Mouse (Mus musculus) gastrocnemius, adult 18-20 months (tissue): ENCODE data around the gene Mrps25. TPM values are rescaled to one million over a fixed set of nuclear protein-coding genes. Genes with fewer than 3 reads are reported as not detected.

Source experiments
- DNase-seq: peaks from one replicate; pipeline ENCODE4 v3.0.0; 2021; ENCODE audit warnings: low spot score
- long read RNA-seq, 2 experiments: library from polyadenylated mRNA; stranded (forward); transcript quantifications; one replicate each; pipeline ENCODE4 v2.0.0; 2021
- total RNA-seq, 2 experiments: library from RNA; stranded (reverse); gene quantifications; 2 replicates each; pipeline ENCODE4 v1.2.3; 2021

Gene Mrps25
- total RNA-seq = 10 to 100 TPM; 36.8 to 46.7 TPM
- long read RNA-seq, experiment 1, full-length matches to known transcripts = 48 of 50 reads
- long read RNA-seq, experiment 1, partial matches to known transcripts = 2 of 50 reads
- long read RNA-seq, experiment 1, other reads (novel, unspliced or antisense) = 0 of 50 reads
- long read RNA-seq, experiment 2, full-length matches to known transcripts = 31 of 32 reads
- long read RNA-seq, experiment 2, partial matches to known transcripts = 0 of 32 reads
- long read RNA-seq, experiment 2, other reads (novel, unspliced or antisense) = 1 of 32 reads

DNA sequence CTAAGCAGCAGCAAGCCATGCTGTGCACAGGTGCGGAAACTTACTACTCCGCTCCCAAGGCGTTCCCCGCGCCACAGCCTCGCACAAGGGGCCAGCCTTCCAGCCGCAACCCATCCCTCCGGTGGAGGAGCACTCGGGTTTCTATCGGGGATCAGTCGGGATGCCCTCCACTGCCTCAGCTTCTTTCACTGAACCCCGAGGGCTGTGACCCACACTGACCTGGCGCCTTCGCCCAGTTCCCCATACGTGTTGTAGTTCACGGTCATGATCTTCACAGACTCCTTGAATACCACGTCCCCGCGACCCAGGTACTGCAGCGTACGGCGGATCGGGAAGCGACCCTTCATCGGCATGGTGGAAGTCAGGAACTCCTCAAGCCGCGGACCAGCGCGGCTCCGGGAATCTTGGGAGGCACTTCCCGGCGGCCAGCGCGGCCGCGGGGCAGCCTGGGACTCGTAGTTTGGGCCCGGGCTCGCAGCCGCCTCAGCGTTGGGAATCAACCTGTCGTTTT is at the start of gene Mrps25:
TSS of gene Mrps25 (minus strand) at position 413 of the 511 bp plus-strand sequence.
- DNase-seq = peak; percentile 60

DNA sequence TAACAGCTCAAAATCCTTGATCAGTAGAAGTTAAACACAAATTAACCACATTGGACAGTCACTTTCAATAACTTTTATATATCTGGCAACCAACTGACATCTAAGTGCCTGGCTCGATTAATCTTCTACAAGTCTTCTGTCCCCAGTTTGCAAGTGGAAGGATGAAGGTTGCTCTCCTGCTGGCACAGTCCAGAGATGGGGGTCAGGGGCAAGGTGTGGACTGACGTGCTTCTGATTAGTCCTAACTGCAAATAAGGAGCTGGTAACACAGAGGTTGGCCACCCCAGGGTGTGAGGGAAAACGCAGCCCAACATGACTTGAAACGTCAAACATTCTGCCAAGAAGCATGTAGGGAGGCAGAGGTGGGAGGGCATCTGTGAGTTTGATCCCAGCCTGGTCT is 47.9 kb upstream of the Mrps25 start:
- DNase-seq = no peak

DNA sequence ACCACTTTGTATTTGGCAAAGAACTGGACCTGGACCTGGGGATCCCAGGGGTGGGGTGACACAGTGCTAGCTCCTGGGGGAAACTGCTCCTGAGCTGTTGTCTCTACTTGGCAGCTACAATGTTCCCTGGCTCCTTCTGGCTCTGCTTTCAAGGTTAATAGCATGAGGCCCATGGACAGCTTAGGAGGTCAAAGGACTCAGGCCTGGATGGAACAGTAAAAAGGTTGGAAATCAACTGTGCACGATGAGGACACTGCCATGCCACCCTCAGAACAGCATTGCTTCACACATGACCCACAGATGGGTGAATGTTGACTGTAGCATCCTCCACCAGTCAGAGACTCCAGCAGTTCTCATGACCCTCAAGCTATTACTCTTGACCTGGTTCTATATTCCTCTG is 47.5 kb upstream of the Mrps25 start:
- DNase-seq = no peak

DNA sequence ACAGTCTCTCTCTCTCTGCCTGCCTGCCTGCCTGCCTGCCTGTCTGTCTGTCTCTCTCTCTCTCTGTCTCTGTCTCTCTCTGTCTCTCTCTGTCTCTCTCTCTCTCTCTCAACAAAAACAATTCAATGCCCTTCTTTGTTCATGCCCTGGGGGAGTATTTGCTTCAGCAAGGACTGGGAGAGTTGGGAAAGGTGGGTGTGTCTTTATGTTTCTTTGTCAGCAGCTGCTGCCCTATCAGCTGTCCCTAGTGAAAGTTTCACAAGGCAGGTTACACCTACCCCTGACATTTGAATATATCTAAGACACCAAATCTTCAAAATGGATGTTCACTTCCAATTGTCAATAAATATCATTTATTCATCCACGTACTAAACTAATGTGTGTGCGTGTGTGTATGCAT is 45.8 kb upstream of the Mrps25 start:
- DNase-seq = no peak

DNA sequence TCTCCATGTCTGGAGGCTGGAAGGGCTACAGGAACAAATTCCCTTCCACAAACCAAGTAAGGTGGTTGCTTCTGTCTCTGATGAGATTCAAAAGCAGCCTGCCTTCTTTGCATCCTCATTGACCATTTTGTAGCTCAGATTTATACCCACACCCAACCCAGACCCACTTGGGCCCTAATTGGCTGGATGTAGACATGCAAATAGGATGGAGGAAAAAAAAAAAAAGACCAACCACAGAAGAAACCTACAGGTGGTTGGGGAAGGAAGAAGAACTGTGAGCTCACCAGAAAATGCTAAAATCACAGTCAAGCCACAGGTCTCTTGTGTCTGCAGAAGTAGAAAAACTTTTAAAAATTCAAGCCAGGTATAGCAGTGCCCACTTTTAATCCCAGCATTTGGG is 45.3 kb upstream of the Mrps25 start:
- DNase-seq = no peak

DNA sequence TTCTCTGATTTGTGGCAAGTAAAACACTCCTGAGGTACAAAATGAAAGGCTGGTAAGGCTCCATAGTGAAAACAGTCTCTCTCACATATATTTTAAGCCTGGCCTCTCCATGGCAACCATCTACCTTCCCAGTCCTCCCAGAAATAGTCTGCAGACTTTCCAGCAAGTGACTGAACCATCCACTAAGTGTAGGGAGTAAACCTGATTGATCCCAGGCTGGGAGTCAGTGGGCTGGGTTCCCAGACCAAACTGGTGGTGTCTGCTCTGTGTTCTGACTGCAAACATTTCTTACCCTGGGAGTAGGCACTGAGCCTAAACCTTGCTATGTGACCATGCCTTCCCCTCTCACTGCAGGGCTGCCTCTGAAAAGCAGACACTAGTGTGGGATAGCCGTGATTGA is 41.1 kb upstream of the Mrps25 start:
- no peak for DNase-seq

DNA sequence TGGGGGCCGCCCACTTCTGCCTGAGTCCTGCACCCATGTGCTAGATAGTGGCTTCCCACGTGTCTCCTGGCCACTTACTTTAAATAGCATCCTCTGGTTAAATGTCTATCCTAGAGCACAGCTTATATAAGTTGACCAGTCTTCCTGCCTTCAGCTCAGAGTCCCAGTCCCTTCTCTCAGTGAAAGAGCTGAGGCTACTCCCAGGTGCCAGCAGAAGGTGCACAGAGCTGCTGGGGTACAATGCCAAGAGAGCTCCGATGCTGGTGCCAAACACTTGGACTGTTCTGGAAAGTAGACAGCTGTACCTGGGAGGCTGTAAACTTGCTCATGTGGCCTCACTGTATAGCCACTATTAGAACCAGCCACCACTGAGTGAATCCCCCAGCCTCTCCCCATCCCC is 38.2 kb upstream of the Mrps25 start:
- DNase-seq = no peak

DNA sequence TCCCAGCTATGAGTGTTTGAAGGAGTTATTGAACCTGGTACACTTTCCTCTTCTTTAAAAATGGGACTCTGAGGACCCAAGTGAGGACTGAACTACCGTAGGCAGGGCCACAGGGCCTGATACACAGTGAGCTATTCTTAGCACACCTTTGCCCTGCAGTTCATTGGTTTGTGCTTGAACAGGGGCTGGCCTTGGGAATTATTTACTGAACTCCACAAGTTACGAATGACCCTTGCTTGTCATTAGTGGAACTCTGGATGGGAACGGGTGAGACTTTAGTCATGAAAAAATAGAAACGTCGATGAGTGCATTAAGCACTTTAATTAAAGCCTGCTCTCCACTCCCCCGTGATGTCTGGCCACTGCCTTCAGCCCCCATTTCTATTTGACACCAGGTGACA is 37.8 kb upstream of the Mrps25 start:
- no peak for DNase-seq

DNA sequence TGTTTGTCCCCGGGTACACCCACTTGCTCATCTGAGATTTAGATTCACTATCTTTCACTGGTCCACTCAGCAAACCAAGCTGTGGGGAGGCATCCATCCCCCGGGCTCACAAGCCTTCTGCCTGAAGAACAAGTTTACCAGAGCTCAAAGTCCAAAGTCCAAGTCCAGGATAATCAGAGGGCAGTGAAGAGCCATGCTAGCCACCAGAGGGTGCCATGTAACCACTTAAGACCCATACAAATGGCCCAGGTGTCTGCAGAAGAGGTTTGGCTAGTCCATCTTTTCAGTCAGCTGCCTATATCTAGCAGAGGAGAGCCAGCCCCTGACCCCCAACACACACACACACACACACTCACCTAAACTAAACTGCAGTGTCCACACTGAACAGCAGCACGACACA is 35.6 kb upstream of the Mrps25 start:
- DNase-seq = no peak

DNA sequence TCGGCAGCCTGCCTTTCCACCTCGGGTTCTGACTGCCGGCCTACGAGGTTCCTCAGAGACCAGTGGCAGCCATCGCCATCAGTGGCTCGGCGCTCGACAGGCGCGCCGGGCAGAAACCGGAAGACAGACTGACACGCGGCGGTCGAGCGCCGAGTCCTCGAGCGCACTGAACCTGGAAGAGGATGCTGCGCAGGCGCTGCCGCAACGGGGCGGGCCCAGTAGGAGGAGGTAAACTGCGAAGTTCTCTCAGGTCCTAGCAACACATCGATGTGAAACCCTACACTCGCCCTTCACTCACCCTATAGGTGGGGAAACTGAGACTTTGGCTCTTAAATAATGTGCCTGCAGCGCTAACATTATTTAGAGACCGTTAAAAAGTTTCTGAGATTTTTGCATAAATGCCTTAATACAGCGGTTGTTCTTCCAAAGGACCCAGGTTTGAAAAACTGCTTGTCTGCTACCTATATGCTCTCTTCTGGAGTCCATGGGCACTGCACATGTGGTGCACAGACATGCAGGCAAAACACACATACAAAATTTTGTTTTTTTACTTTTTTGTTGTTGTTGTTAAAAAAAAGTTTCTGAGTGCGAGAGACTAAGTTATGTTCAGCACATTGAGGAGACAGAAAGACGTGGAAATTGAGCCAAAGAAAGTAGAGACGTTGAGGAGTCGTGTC is 31.1 kb upstream of the Mrps25 start, which contains the start of gene Rbsn:
TSS of gene Rbsn (minus strand) at position 153 of the 677 bp plus-strand sequence.
- DNase-seq = peak; percentile 92

DNA sequence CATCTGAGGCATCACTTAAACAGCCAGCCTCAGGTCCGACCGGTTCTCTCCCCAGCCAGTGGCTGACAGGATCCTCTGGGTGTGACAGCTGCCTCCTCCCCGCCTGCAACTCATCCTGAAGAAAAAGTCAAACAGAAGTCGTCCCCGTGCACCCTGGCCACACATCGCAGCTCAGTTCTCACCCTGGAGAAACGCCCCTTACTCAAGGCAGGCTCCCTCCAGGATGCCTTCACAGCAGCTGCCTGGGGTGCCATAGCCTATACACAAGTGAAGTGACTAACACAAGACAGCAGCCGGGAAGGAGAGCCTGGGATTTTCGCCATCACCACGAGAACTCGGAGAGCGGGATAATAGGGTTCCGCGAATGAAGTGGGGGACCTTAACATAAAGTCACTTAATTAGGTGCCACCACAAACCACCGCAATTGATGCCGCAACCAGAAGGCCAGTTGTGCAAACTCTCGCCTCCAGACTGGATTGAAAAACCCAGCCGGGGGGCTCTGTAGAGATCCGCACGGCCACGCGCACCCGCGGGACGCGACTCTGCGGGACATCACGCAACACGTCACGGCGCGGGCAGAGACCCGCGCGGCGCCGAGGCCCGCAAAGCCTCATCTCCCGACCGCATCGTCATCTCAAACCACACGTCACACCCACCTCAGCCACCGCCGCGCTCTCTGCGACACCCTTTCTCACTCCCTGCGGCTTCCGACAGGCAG is 30.4 kb upstream of the Mrps25 start:
- no peak for DNase-seq

DNA sequence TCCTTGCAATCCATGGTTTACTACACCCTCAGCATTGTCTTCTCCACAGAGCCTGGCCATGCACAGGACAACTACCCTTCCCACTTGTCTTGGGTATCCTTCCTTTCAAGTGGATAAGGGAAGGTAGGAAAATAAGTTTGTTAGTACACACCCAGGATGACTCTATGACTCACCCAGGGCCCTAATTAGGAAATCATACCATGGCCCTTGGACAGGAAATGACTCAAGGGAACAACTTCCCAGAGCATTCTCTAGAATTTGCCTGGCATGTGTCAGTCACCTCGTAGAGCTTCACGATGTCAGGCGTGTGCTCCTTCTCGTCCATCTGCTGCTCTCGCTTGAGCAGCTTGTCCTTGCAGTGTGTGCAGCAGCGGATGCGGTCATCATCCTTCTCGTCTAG is 15.6 kb upstream of the Mrps25 start:
- DNase-seq = no peak

DNA sequence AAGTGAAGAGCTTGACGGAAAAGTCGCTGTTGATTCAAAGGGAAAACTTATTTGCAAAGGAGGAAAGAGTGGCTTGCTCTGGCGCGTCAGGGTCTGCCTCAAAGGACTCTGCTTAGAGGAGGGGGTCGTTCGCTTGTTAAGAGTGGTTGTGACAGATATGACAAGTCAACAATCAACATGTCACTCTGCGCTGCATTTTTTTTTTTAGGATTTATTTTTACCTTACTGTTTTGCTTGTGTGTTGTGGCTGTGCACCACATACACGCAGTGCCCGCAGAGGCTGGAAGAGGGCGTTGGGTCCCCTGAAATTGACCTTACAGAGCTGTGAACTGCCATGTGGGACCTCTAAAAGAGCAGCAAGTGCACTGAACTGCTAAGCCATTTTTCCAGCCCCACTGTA is 345 bp upstream of the Mrps25 start:
- DNase-seq = no peak

DNA sequence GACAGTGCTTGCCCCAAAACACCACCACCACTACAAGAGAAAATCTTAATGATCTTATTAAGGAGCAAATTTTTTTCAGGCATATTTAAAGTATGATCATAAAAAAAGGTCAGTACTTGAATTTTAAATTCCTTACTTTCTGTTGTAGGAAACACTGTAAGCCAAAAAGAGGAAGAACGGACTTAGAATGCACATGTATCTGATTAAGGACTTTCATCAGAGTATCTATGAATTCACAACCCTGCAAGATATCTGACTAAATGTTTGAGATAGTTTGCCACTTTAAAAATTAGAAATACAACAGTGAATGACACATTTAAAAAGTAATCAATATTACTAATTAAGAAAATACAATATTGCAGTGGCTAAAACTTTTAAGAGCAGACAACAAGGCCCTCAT is 7.4 kb downstream of the Mrps25 start:
- no peak for DNase-seq

DNA sequence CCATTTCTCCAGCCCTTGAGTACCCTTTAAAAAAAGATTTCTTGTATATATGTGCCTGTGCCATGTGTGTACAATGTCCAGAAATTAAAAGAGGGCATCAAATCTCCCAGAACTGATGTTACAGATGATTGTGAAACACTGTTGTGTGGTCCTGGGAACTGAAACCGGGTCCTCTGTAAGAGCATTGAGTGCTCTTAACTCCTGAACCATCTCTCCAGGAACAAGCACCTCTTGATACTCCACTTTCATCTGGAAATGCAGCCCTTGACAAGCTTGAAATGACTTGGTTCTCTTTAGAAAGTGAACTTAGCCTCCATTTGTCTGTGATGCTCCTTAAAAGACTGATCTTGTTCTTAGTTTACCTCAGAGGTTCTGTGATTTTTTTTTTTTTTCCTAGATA is 21.1 kb downstream of the Mrps25 start:
- DNase-seq = no peak

DNA sequence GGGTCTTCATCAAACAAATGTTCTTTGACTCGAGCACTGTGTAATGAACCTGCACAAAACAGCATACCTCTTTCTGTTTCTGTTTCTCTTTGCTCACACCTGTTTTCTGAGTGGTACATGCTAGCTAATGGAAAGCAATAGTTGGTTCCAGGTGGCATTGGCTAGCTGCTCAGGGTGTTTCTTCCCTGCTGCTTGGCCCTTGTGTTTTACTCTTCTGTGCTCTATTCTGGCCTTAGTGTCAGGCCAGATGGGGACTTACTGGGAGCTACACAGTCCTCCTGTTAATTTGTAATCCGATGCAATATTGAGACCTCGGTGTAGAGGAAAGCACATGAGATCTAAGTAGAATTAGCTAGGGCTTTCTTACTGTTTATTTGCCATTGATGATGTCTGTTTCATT is 25.0 kb downstream of the Mrps25 start:
- DNase-seq = no peak

DNA sequence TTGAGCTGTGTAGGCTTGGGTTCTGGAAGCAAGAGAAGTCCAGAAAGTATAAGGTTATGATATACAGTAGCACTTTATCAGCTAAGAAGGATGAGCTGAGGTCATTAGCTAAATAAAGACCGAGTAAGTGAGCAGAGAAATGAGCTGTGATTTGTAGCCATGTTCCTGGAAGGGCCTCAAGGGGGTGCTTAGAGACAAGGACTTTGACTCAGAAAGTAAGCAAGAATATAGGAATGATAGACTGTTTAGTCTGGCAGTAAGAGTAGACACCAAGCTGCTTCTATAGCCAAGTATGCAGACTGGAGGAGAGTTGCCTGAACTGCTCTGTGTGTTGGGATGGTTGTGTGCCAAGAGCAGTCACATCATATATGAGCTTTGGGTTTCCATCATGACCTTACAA is 30.1 kb downstream of the Mrps25 start:
- no peak for DNase-seq

DNA sequence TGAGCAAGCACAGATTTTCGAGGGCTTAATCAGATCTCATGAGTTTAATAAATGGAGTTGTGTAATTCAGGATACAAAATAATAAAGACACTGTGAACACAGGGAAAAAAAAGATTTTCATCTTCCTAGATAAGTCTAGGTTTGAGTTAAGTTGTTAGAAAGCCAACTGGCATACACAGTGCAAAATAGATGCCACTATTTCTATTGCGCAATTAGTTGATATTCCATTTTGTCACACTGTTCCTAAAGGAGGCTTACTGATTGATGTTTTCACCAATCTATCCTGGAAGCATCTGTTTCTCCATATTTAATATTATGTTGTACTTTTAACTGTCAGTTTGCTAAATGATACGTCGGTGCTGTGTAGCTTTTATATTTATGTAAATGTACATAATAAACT is 38.0 kb downstream of the Mrps25 start:
- no peak for DNase-seq

DNA sequence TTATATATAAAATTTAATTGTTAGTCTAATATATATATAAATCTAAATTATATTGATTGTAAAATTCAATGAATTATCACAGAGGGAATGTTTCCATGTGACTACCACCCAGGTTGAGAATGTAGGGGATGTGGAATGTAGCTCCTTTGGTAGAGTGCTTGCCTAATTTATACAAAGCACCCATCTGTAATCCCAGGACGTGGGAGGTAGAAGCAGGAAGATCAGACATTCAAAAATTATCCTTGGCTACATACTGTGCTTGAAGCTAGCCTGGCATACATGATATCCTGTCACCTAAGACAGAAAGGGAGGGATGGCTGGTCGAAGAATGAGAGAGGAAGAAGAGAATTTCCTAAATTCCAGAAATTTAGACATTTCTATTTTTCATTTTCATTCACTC is 47.5 kb downstream of the Mrps25 start:
- DNase-seq = no peak

DNA sequence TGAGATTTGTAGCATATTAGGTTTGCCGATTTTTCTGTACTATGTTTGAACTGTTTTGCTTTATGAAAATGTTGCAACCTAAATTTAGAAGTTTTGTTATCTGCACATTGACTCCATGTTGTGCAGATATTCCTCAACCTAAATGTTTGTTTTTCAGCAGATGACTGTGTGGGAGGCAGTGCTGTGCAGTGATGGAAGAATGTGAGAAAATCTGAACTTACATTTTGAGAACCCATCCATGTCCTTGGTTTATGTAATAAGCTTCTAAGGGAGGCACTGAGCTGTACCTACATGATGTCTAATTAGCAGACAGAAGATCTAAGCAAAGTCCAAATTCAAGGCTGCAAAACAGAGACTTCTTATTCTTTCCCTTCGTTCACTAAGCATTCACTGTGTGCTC is 50.2 kb downstream of the Mrps25 start:
- DNase-seq = no peak

DNA sequence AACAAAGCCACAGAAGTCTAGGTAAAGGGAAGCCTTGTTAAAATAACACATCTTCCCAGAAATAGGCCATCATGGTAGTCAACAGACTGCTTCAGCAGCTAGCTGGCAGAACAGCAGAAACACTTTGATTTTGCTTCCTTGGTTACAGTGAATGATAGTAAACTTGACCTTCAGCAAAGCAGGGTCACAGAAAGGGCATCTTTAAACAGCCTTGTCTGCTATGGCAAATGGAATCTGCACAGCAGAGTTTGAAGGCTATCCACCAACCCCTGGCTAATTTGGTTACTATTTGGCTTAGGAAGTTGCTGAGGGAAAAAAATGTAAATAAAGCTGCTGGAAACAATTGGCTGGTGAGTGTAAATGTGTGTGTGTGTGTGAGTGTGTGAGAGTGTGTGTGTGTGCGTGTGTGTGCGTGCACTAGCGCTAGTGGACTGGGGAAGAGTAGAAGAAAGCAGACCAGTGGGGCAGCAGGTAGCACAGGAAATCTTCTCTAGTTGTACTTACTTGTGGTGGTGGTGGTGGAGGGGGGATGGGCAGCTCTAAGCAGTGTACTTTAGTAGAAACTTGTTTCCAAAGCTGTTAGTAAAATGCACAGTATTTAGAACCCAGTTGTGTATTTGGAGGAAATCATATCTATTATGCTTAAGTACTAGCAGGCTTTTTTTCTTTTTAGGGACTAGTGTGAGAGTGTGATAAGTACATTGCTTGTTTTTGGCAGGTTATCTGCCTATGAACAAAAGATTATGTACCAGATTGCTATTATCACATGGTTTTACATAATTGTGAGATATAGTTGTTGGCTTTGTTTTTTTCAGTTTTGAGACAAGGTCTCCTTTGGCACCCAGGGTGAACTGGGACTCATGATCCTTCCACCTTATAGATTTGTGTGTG is 51.6 kb downstream of the Mrps25 start:
- no peak for DNase-seq

DNA sequence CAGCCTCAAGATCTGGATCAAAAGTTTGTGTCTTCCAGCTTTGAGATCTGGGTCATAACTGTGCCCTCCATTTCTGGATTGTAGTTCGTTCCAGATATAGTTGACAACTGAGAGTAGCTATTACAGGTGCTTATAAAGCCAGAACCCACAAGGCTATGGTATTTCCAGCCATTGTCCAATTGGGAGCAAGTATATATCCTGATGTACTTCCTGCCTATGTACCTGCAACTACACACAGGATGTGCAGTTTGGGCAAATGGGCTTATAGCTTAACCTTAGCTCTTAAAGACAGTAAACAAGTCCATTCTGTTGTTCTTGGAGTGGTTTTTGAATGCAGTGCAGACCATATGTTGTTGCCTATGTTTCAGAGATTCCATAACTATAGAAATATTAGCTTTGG is 52.4 kb downstream of the Mrps25 start:
- DNase-seq = no peak
